Mouse (Mus musculus) heart, adult 2 months (tissue): ENCODE measurements at regions not wholly inside any gene's neighbourhood (a gene's known extent, or its start where the extent isn't known, plus 50 kb on each side); places are given as distances from the start of the nearest gene placed in this dataset.
A peak's percentile ranks its signal among the peaks of the same experiment; 100 is the strongest.

Source experiments
- DNase-seq, 2 experiments: peaks; one replicate each; pipeline ENCODE4 v3.0.0; 2021
- H3K27ac ChIP-seq: fragments of 200-600 bp; 2 replicates; pipeline ENCODE4 v1.8.1; 2022
- H3K27me3 ChIP-seq: fragments of 200-500 bp; 2 replicates; pipeline ENCODE4 v1.6.1; 2012; ENCODE audit warnings: mild to moderate bottlenecking, low read length, inconsistent platforms, mixed read lengths; ENCODE audit not compliant: control insufficient read depth, insufficient read depth
- H3K36me3 ChIP-seq: fragments of 200-500 bp; 2 replicates; pipeline ENCODE4 v1.6.1; 2012; ENCODE audit warnings: low read length, inconsistent platforms; ENCODE audit not compliant: control insufficient read depth, insufficient read depth
- H3K4me1 ChIP-seq: fragments of 200-500 bp; 2 replicates; pipeline ENCODE4 v1.6.1; 2011; ENCODE audit warnings: low read length; ENCODE audit not compliant: control insufficient read depth, insufficient read depth
- H3K4me3 ChIP-seq: fragments of 200-600 bp; 2 replicates; pipeline ENCODE4 v1.8.1; 2022
- H3K79me2 ChIP-seq: fragments of 200-500 bp; replicated peaks from 2 replicates; pipeline ENCODE4 v1.6.1; 2012; ENCODE audit warnings: mild to moderate bottlenecking, inconsistent platforms, low read length, moderate library complexity, mixed read lengths; ENCODE audit not compliant: control insufficient read depth, insufficient read depth
- H3K9ac ChIP-seq: fragments of 200-500 bp; 2 replicates; pipeline ENCODE4 v1.6.1; 2012; ENCODE audit warnings: low read depth, mild to moderate bottlenecking, control low read depth, inconsistent platforms, low read length, mixed read lengths
- CTCF ChIP-seq: fragments of 200-600 bp; IDR thresholded peaks from 2 replicates; pipeline ENCODE4 v1.8.1; 2022; ENCODE audit warnings: antibody characterized with exemption, mild to moderate bottlenecking, moderate library complexity
- EP300 ChIP-seq: fragments of 200-500 bp; IDR thresholded peaks from 2 replicates; pipeline ENCODE4 v1.6.1; 2011; ENCODE audit warnings: low read depth, low read length, control low read depth; ENCODE audit not compliant: insufficient read depth
- POLR2A ChIP-seq: fragments of 200-500 bp; IDR thresholded peaks from 2 replicates; pipeline ENCODE4 v1.6.1; 2011; ENCODE audit warnings: mild to moderate bottlenecking, low read depth, low read length, control low read depth; ENCODE audit not compliant: insufficient read depth
- WGBS: fragments of 180-500 bp; shearing (Covaris S2); methylation state at CpG from one replicate; pipeline ENCODE4 v1.1.7; 2018; 5-methylcytosine and 5-hydroxymethylcytosine counted together
- intact Hi-C: fragments of 180-260 bp; cut with DNase I; formaldehyde crosslinking; loops from one replicate; pipeline ENCODE4 v1.15.1; 2025

DNA sequence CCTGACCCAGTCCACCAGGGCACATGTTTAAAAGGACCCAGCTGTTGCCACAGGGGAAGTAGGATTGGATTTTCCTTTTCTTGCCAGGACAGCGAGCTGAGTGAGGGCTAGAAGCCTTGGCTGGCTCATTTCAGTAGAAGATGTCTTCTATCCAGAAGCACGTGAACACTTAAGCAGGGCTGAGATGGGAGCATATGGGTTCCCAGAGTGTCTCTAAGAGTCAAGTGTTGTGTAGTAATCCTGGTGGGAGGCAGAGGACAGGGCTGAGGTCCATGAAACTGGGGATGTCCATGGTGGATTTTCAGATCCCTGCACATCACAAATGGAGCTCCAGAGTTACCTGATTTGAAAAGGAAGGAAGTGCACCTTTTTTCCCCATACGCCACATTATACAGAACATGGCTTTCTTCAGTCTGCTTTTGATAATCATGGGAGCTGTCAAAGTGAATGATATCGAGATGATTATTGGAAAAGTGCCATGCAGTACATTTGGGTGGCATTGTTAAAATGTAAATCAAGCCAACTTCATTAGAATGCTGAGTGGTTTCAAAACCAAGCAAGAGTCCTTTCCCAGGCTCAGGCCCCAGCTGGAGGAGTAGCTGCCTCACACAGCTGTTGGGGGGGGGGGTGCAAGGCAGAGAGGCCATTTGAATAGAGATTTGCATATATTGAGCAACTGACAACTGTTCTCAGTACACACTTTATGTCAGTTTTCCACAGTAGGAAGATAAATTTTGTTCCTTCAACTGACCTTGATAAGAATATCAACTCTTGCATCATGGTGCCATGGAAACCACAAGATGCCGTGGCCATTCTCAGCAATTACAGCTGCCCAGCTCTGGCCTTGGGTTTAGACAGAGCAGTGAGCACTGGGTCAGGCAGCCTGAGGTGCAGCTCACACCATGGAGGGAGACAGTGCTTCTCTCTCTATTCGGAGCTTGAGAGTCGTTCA lies 81.7 kb downstream of the Slc35b3 start:
- no peaks in the 10 kb centered on the region for H3K36me3 ChIP-seq
- DNase-seq = peak; percentile 6 to 18
- no peak overlapping the region for H3K9ac ChIP-seq
- intact Hi-C loops = no loop called here
- no peaks in the 10 kb centered on the region for H3K27me3 ChIP-seq
- H3K4me3 ChIP-seq = no peak overlapping the region
- H3K4me1 ChIP-seq = no peaks in the 10 kb centered on the region
- no peak overlapping the region for H3K27ac ChIP-seq
- TF ChIP-seq CTCF = no peak
- no peak for TF ChIP-seq POLR2A
- TF ChIP-seq EP300 = no peak
- WGBS = 74% methylated on average over 7 of the region's 7 CpGs
- H3K79me2 ChIP-seq = no peaks in the 10 kb centered on the region

DNA sequence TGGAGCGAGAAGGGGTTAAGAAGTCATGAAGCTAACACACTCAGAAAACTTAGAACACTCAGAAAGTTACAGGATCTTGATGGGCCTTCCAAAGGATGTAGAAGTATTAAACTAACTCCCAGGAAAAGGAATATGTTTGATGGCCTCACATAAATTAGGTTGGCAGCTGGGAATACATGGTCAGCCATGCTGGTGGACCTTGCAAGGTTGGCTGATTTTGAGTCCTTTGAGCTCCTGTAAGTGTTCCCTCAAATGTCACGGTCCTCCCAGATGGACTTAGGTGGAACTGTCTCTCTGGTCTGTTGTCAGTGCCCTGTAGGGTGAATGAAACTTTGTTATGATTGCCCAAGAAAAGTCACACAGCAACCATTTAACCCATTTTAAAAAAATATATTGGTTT lies 84.8 kb downstream of the Slc35b3 start:
- DNase-seq = no peak

DNA sequence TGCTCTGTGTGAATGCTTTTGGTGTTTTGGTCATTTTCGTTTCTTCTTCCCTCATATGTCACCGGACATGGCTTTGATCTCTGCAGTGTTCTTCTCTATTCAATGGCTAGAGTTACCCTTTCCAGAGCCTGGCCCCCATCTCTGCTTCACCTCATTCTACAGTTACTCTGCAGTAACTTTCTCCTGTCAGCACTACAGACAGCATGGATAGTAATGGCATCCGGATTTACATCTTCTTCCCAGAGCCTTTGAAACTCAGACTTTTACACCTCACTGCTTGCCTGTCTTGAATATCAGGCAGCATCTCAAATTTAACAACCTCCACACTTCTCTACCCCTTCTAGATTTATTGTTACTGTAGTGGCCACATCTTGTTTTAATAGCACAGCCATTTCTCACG lies 96.7 kb downstream of the Slc35b3 start:
- TF ChIP-seq POLR2A = no peak
- no peak for TF ChIP-seq CTCF
- no peak for TF ChIP-seq EP300
- WGBS = 67% methylated on average over 4 of the region's 4 CpGs
- Histone ChIP-seq H3K4me3 (no peak overlapping the region), H3K27ac (no peak overlapping the region), H3K27me3 (no peaks in the 10 kb centered on the region), H3K9ac (no peak overlapping the region), H3K4me1 (no peaks in the 10 kb centered on the region), H3K36me3 (no peaks in the 10 kb centered on the region), H3K79me2 (no peaks in the 10 kb centered on the region)
- DNase-seq = no peak
- intact Hi-C loops = no loop called here

More for the DNA sequence above, 84.8 kb downstream of the Slc35b3 start:
- no peaks in the 10 kb centered on the region for H3K79me2 ChIP-seq
- no peaks in the 10 kb centered on the region for H3K27me3 ChIP-seq
- no peaks in the 10 kb centered on the region for H3K36me3 ChIP-seq
- H3K27ac ChIP-seq = no peak overlapping the region
- no peaks in the 10 kb centered on the region for H3K4me1 ChIP-seq
- H3K4me3 ChIP-seq = no peak overlapping the region
- H3K9ac ChIP-seq = no peak overlapping the region
- intact Hi-C loops = no loop called here
- 75% methylated on average over 2 of the region's 2 CpGs for WGBS
- TF ChIP-seq CTCF = no peak
- no peak for TF ChIP-seq EP300
- TF ChIP-seq POLR2A = no peak

DNA sequence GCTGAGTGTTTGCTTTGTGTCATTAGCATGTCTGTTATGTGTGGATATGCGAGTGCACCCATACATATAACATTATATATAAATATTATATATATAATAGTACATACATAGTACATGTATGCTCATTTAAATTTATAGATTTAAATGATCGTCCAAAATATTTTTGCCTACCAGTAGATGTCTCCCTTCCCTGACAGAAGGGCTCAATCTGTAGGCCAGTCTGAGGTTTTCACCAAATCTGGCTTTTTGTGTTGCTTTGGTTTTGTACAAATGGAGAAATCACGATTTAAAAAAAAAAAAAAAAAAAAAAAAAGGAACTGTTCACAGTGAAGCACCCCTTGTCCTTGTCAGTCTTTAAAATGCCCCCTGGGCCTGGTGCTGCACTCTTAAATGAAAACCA lies 104.9 kb downstream of the Slc35b3 start:
- intact Hi-C loops = loop anchor here (10.0 kb wide), 1 partner anchor 159 kb away; no protein-coding TSS in a partner anchor
- no peaks in the 10 kb centered on the region for H3K36me3 ChIP-seq
- DNase-seq = no peak

DNA sequence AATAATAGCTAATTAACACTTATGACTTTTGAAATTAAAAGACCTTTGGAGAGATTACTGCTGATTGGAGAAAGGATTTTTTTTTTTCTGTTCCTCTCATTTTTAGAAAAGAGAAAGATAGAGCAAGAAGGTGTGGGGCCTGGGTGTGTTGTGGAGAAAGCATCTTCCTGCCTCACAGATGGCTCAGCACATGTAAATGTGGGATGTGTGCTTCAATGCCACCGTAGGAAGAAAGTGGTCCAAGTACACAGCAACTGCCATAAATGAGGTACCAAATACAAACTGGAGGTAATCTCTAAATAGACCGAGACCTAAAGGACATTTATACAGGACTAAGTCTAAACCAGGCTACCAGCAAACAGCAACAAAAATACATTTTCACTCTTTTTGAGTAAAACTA lies 105.7 kb downstream of the Slc35b3 start:
- Histone ChIP-seq H3K9ac (no peak overlapping the region), H3K27ac (no peak overlapping the region), H3K36me3 (no peaks in the 10 kb centered on the region), H3K4me3 (no peak overlapping the region), H3K4me1 (no peaks in the 10 kb centered on the region), H3K79me2 (no peaks in the 10 kb centered on the region), H3K27me3 (no peaks in the 10 kb centered on the region)
- no peak for DNase-seq
- WGBS = 88% methylated on average over 2 of the region's 2 CpGs
- intact Hi-C loops = loop anchor here (10.0 kb wide), 1 partner anchor 160 kb away; no protein-coding TSS in a partner anchor
- TF ChIP-seq CTCF (no peak), POLR2A (no peak), EP300 (no peak)

More for the DNA sequence above, 104.9 kb downstream of the Slc35b3 start:
- Histone ChIP-seq H3K9ac (no peak overlapping the region), H3K4me1 (no peaks in the 10 kb centered on the region), H3K79me2 (no peaks in the 10 kb centered on the region), H3K27me3 (no peaks in the 10 kb centered on the region), H3K27ac (no peak overlapping the region), H3K4me3 (no peak overlapping the region)
- WGBS = 29% methylated on average over 3 of the region's 3 CpGs
- TF ChIP-seq CTCF = peak; percentile 33
- no peak for TF ChIP-seq POLR2A

DNA sequence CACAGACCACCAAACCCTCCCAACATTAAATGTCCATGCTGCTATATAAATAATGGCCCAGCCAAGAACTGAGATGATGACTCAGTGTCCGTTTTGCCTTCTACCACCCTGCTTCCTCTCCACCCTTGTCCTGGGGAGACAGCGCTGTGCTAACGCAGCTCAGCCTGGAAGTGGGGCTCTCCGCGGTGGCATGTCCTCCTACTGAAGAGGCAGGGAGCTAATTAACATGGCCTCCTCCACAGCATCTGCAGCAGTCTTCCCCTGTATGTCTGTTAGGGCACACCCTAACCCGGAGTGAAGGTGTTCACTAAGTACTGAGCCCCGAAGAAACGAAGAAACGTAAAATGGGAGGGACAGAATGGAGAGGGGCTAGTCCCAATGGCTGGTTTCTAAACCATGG lies 107.8 kb downstream of the Slc35b3 start:
- DNase-seq = no peak
- intact Hi-C loops = loop anchor here (10.0 kb wide), 1 partner anchor 162 kb away; no protein-coding TSS in a partner anchor

More for the DNA sequence above, 107.8 kb downstream of the Slc35b3 start:
- H3K27ac ChIP-seq = no peak overlapping the region
- no peak overlapping the region for H3K9ac ChIP-seq
- no peak for TF ChIP-seq EP300
- TF ChIP-seq CTCF = no peak
- no peaks in the 10 kb centered on the region for H3K4me1 ChIP-seq
- H3K36me3 ChIP-seq = no peaks in the 10 kb centered on the region
- H3K79me2 ChIP-seq = no peaks in the 10 kb centered on the region
- no peaks in the 10 kb centered on the region for H3K27me3 ChIP-seq
- WGBS = 40% methylated on average over 9 of the region's 9 CpGs
- H3K4me3 ChIP-seq = no peak overlapping the region
